Mouse (Mus musculus): ENCODE data around the gene Sdk1.

- TF ChIP-seq CTCF (IDR thresholded peaks at IDR 0.05; ENCODE audit: low read depth) (no peak), EP300 (optimal IDR thresholded peaks at IDR 0.05) (no peak)
Observed at GRCm38 (mm10) chr5:141197278-141197677, 44.0 kb upstream of the Sdk1 start.

All from stomach, postnatal 0 days (tissue).